Mouse (Mus musculus): Measurements from ENCODE around the gene Syt1. TPM values are rescaled to one million over a fixed set of nuclear protein-coding genes. Genes with fewer than 3 reads are reported as not detected.
A peak's percentile ranks its signal among the peaks of the same experiment; 100 is the strongest.

Syt1 gene
- polyA plus RNA-seq, 1 experiment from 2014 or later: 78.8 TPM

GRCm38 (mm10) chr10:108630841-108631240, 379.9 kb downstream of the Syt1 start:
- Histone ChIP-seq H3K27ac (no peak overlapping the region), H3K9me3 (no peaks in the 10 kb centered on the region), H3K36me3 (peaks cover 13% of the 10 kb centered on the region), H3K4me2 (no peak overlapping the region), H3K4me3 (no peak overlapping the region), H3K9ac (no peak overlapping the region), H3K27me3 (no peaks in the 10 kb centered on the region), H3K4me1 (replicated peaks) (no peaks in the 10 kb centered on the region)
- ATAC-seq (ENCODE audit: low FRiP score): no peak
- WGBS: 94% methylated on average over 8 of the region's 8 CpGs

GRCm38 (mm10) chr10:108626404-108626803, 384.4 kb downstream of the Syt1 start:
- no peak overlapping the region for H3K4me3 ChIP-seq
- H3K9ac ChIP-seq: no peak overlapping the region
- no peaks in the 10 kb centered on the region for H3K9me3 ChIP-seq
- H3K27ac ChIP-seq: no peak overlapping the region
- H3K36me3 ChIP-seq: peaks cover 11% of the 10 kb centered on the region
- no peak for ATAC-seq (ENCODE audit: low FRiP score)
- no peaks in the 10 kb centered on the region for H3K4me1 ChIP-seq (replicated peaks)
- H3K4me2 ChIP-seq: no peak overlapping the region
- H3K27me3 ChIP-seq: 0 out of 2 replicates have a peak, but pooled peaks cover 2% of the 10 kb centered on the region
- WGBS: 52% methylated on average over 3 of the region's 3 CpGs

- WGBS: 72% methylated on average over 4 of the region's 4 CpGs
- Histone ChIP-seq H3K9me3 (no peaks in the 10 kb centered on the region), H3K27ac (no peak overlapping the region), H3K4me3 (no peak overlapping the region), H3K4me1 (replicated peaks) (no peaks in the 10 kb centered on the region), H3K4me2 (no peak overlapping the region), H3K27me3 (0 out of 2 replicates have a peak, but pooled peaks cover 2% of the 10 kb centered on the region), H3K9ac (no peak overlapping the region), H3K36me3 (no peaks in the 10 kb centered on the region)
- no peak for ATAC-seq (ENCODE audit: low FRiP score)
Observed at GRCm38 (mm10) chr10:108623002-108623401, 387.8 kb downstream of the Syt1 start.

- no peaks in the 10 kb centered on the region for H3K4me1 ChIP-seq (replicated peaks)
Observed at GRCm38 (mm10) chr10:108619861-108620260, 390.9 kb downstream of the Syt1 start.

GRCm38 (mm10) chr10:108619217-108619616, 391.6 kb downstream of the Syt1 start:
- Histone ChIP-seq H3K4me1 (replicated peaks) (no peaks in the 10 kb centered on the region), H3K9ac (no peak overlapping the region), H3K4me2 (no peak overlapping the region), H3K4me3 (no peak overlapping the region), H3K9me3 (no peaks in the 10 kb centered on the region), H3K27me3 (no peaks in the 10 kb centered on the region), H3K27ac (no peak overlapping the region), H3K36me3 (peaks cover 5% of the 10 kb centered on the region; the same call in 1 of the 2 replicates)
- 93% methylated on average over 5 of the region's 5 CpGs for WGBS
- ATAC-seq (ENCODE audit: low FRiP score): no peak

More at GRCm38 (mm10) chr10:108619861-108620260, 390.9 kb downstream of the Syt1 start:
- 89% methylated on average over 5 of the region's 5 CpGs for WGBS
- Histone ChIP-seq H3K9ac (no peak overlapping the region), H3K27me3 (0 out of 2 replicates have a peak, but pooled peaks cover 2% of the 10 kb centered on the region), H3K36me3 (peaks cover 1% of the 10 kb centered on the region; the same call in 1 of the 2 replicates), H3K4me2 (no peak overlapping the region), H3K27ac (no peak overlapping the region), H3K9me3 (no peaks in the 10 kb centered on the region), H3K4me3 (no peak overlapping the region)
- ATAC-seq (ENCODE audit: low FRiP score): no peak

- Histone ChIP-seq H3K9ac (no peak overlapping the region), H3K36me3 (peaks cover 9% of the 10 kb centered on the region), H3K27ac (no peak overlapping the region), H3K9me3 (no peaks in the 10 kb centered on the region), H3K4me2 (no peak overlapping the region), H3K4me3 (no peak overlapping the region), H3K27me3 (no peaks in the 10 kb centered on the region), H3K4me1 (replicated peaks) (no peaks in the 10 kb centered on the region; the same call in 1 of the 2 replicates)
- 81% methylated on average over 14 of the region's 14 CpGs for WGBS
- no peak for ATAC-seq (ENCODE audit: low FRiP score)
Observed at GRCm38 (mm10) chr10:108610057-108610644, 400.6 kb downstream of the Syt1 start.

GRCm38 (mm10) chr10:108601672-108602412, 408.9 kb downstream of the Syt1 start:
- H3K27ac ChIP-seq: 0 out of 2 replicates have a peak overlapping the region, but pooled peaks have one; percentile 13
- H3K4me2 ChIP-seq: no peak overlapping the region
- WGBS: 87% methylated on average over 8 of the region's 8 CpGs
- H3K27me3 ChIP-seq: no peaks in the 10 kb centered on the region
- H3K4me1 ChIP-seq (replicated peaks): peaks cover 6% of the 10 kb centered on the region; the same call in 1 of the 2 replicates
- H3K36me3 ChIP-seq: peaks cover 10% of the 10 kb centered on the region
- H3K9ac ChIP-seq: no peak overlapping the region
- peaks cover 10% of the 10 kb centered on the region for H3K9me3 ChIP-seq
- no peak overlapping the region for H3K4me3 ChIP-seq
- no peak for ATAC-seq (ENCODE audit: low FRiP score)

- WGBS: 74% methylated on average over 9 of the region's 9 CpGs
- H3K9me3 ChIP-seq: peaks cover 10% of the 10 kb centered on the region
- no peak overlapping the region for H3K9ac ChIP-seq
- H3K4me1 ChIP-seq (replicated peaks): peaks cover 6% of the 10 kb centered on the region; the same call in 1 of the 2 replicates
- H3K27me3 ChIP-seq: no peaks in the 10 kb centered on the region
- no peak overlapping the region for H3K4me3 ChIP-seq
- no peak overlapping the region for H3K27ac ChIP-seq
- no peak overlapping the region for H3K4me2 ChIP-seq
- no peak for ATAC-seq (ENCODE audit: low FRiP score)
- H3K36me3 ChIP-seq: peaks cover 10% of the 10 kb centered on the region
Observed at GRCm38 (mm10) chr10:108600693-108601092, 410.1 kb downstream of the Syt1 start.

- WGBS: 82% methylated on average over 1 of the region's 1 CpGs
- no peak overlapping the region for H3K9ac ChIP-seq
- peaks cover 10% of the 10 kb centered on the region for H3K36me3 ChIP-seq
- no peak overlapping the region for H3K4me2 ChIP-seq
- peaks cover 10% of the 10 kb centered on the region for H3K9me3 ChIP-seq
- H3K4me1 ChIP-seq (replicated peaks): peaks cover 6% of the 10 kb centered on the region; the same call in 1 of the 2 replicates
- H3K27me3 ChIP-seq: no peaks in the 10 kb centered on the region
- ATAC-seq (ENCODE audit: low FRiP score): no peak
- no peak overlapping the region for H3K4me3 ChIP-seq
- no peak overlapping the region for H3K27ac ChIP-seq
Observed at GRCm38 (mm10) chr10:108597385-108597784, 413.4 kb downstream of the Syt1 start.

- no peak overlapping the region for H3K9ac ChIP-seq
- no peak overlapping the region for H3K4me3 ChIP-seq
- no peak overlapping the region for H3K27ac ChIP-seq
- H3K4me1 ChIP-seq (replicated peaks): no peaks in the 10 kb centered on the region
- 79% methylated on average over 11 of the region's 11 CpGs for WGBS
- no peak overlapping the region for H3K4me2 ChIP-seq
- peaks cover 10% of the 10 kb centered on the region for H3K9me3 ChIP-seq
- H3K27me3 ChIP-seq: no peaks in the 10 kb centered on the region
- peaks cover 10% of the 10 kb centered on the region for H3K36me3 ChIP-seq
- ATAC-seq (ENCODE audit: low FRiP score): no peak
Observed at GRCm38 (mm10) chr10:108596162-108596927, 414.4 kb downstream of the Syt1 start.

- H3K36me3 ChIP-seq: no peaks in the 10 kb centered on the region
- no peak overlapping the region for H3K27ac ChIP-seq
- no peak overlapping the region for H3K9ac ChIP-seq
- ATAC-seq (ENCODE audit: low FRiP score): no peak
- H3K27me3 ChIP-seq: no peaks in the 10 kb centered on the region
- H3K9me3 ChIP-seq: no peaks in the 10 kb centered on the region
- no peak overlapping the region for H3K4me3 ChIP-seq
- 97% methylated on average over 3 of the region's 3 CpGs for WGBS
- H3K4me1 ChIP-seq (replicated peaks): no peaks in the 10 kb centered on the region
- H3K4me2 ChIP-seq: no peak overlapping the region
Observed at GRCm38 (mm10) chr10:108589355-108589754, 421.4 kb downstream of the Syt1 start.

- H3K4me1 ChIP-seq (replicated peaks): no peaks in the 10 kb centered on the region; the same call in 1 of the 2 replicates
- H3K4me2 ChIP-seq: no peak overlapping the region
- no peak overlapping the region for H3K9ac ChIP-seq
- no peaks in the 10 kb centered on the region for H3K36me3 ChIP-seq
- no peak overlapping the region for H3K27ac ChIP-seq
- whole genome bisulfite sequencing: 91% methylated on average over 3 of the region's 3 CpGs
- no peak for ATAC-seq (ENCODE audit: low FRiP score)
- H3K27me3 ChIP-seq: no peaks in the 10 kb centered on the region
- H3K9me3 ChIP-seq: no peaks in the 10 kb centered on the region
- H3K4me3 ChIP-seq: no peak overlapping the region
Observed at GRCm38 (mm10) chr10:108588924-108589323, 421.9 kb downstream of the Syt1 start.
